Mouse (Mus musculus) limb, embryonic 14.5 days (tissue): Measurements from ENCODE around the gene Sbp. TPM values are rescaled to one million over a fixed set of nuclear protein-coding genes. Genes with fewer than 3 reads are reported as not detected.
A peak's percentile ranks its signal among the peaks of the same experiment; 100 is the strongest.

Experiments used
- ATAC-seq: fragments of 200-750 bp; cut with Nextera tagmentation; 2 replicates; pipeline ENCODE4 v1.8.0; 2017; ENCODE audit warnings: low read depth, moderate number of reproducible peaks, moderate TSS enrichment; ENCODE audit not compliant: low FRiP score
- DNase-seq: peaks from one replicate; pipeline ENCODE4 v3.0.0-alpha.2; 2015; ENCODE audit warnings: low spot score
- H3K27ac ChIP-seq: fragments of 300-500 bp; sonication (generic); replicated peaks from 2 replicates; pipeline ENCODE4 v1.5.1; 2014; ENCODE audit warnings: low read depth, mild to moderate bottlenecking, low read length, moderate library complexity, mixed read lengths
- H3K27me3 ChIP-seq: fragments of 300-500 bp; sonication (generic); 2 replicates; pipeline ENCODE4 v1.6.1; 2014; ENCODE audit warnings: low read length, mixed read lengths; ENCODE audit not compliant: control insufficient read depth, insufficient read depth
- H3K36me3 ChIP-seq: fragments of 300-500 bp; sonication (generic); 2 replicates; pipeline ENCODE4 v1.6.1; 2014; ENCODE audit warnings: mild to moderate bottlenecking, low read length, moderate library complexity, mixed read lengths; ENCODE audit not compliant: control insufficient read depth, insufficient read depth
- H3K4me1 ChIP-seq: fragments of 300-500 bp; sonication (generic); 2 replicates; pipeline ENCODE4 v1.6.1; 2014; ENCODE audit warnings: antibody characterized with exemption, low read length, mixed read lengths; ENCODE audit not compliant: control insufficient read depth, insufficient read depth
- H3K4me2 ChIP-seq: fragments of 300-500 bp; sonication (generic); replicated peaks from 2 replicates; pipeline ENCODE4 v1.6.1; 2014; ENCODE audit warnings: low read depth, mild to moderate bottlenecking, low read length, moderate library complexity; ENCODE audit not compliant: severe bottlenecking
- H3K4me3 ChIP-seq: fragments of 300-500 bp; sonication (generic); replicated peaks from 2 replicates; pipeline ENCODE4 v1.5.1; 2014; ENCODE audit warnings: low read length
- H3K9ac ChIP-seq: fragments of 300-500 bp; sonication (generic); 2 replicates; pipeline ENCODE4 v1.6.1; 2014; ENCODE audit warnings: mild to moderate bottlenecking, low read depth, low read length, moderate library complexity; ENCODE audit not compliant: severe bottlenecking
- H3K9me3 ChIP-seq: fragments of 300-500 bp; sonication (generic); 2 replicates; pipeline ENCODE4 v1.6.1; 2016; ENCODE audit warnings: low read length; ENCODE audit not compliant: control insufficient read depth
- POLR2A ChIP-seq: fragments of 200-500 bp; IDR thresholded peaks from 2 replicates; pipeline ENCODE4 v1.8.0; 2012; ENCODE audit warnings: inconsistent platforms, mild to moderate bottlenecking, moderate library complexity, borderline replicate concordance; ENCODE audit not compliant: insufficient read depth, insufficient read length; ENCODE audit errors: extremely low read depth
- WGBS: fragments of 180-500 bp; shearing (Covaris S2); extraction: QIAGEN DNeasy Blood & Tissue Kit; methylation state at CpG from one replicate; pipeline ENCODE4 v1.1.7; 2014; 5-methylcytosine and 5-hydroxymethylcytosine counted together
- polyA plus RNA-seq, 2 experiments: library from polyadenylated mRNA; depleted of rRNA in 1 of 2; stranded (reverse) in 1 of 2; unstranded in 1 of 2; fragments of >200 nt; fragmentation: Nextera tagmentation in 1 of 2; extraction: Ambion mirVana in 1 of 2; gene quantifications; 2 replicates each; pipeline versions ENCODE4 v1.2.1 to v1.2.3; 2012 to 2014

Gene Sbp
- polyA plus RNA-seq, 2 experiments, result not detected

- no peak for TF ChIP-seq POLR2A
- H3K27me3 ChIP-seq, result no peaks in the 10 kb centered on the region
- H3K36me3 ChIP-seq, result no peaks in the 10 kb centered on the region
- DNase-seq (no peak), ATAC-seq (peak; percentile 35; the same call in 1 of the 2 replicates)
- WGBS, result 65% methylated on average over 9 of the region's 9 CpGs
- H3K9ac ChIP-seq, result no peak overlapping the region
- peak overlapping the region; percentile 27; the same call in 1 of the 2 replicates for H3K4me3 ChIP-seq
- peaks cover 4% of the 10 kb centered on the region; the same call in 1 of the 2 replicates for H3K4me1 ChIP-seq
- no peak overlapping the region for H3K27ac ChIP-seq
- H3K4me2 ChIP-seq, result peak overlapping the region; percentile 52
- no peaks in the 10 kb centered on the region for H3K9me3 ChIP-seq
Observed at GRCm38 (mm10) chr17:23992789-23993553, 51.5 kb downstream of the Sbp start.

- peak overlapping the region; percentile 27 for H3K4me3 ChIP-seq
- H3K36me3 ChIP-seq, result no peaks in the 10 kb centered on the region
- WGBS, result 13% methylated on average over 31 of the region's 31 CpGs
- peak; percentile 83 for ATAC-seq
- no peaks in the 10 kb centered on the region for H3K27me3 ChIP-seq
- H3K9ac ChIP-seq, result peak overlapping the region; percentile 49; the same call in 1 of the 2 replicates
- H3K4me2 ChIP-seq, result peak overlapping the region; percentile 52
- peak; percentile 91 for DNase-seq
- no peaks in the 10 kb centered on the region for H3K9me3 ChIP-seq
- TF ChIP-seq POLR2A, result no peak
- peaks cover 4% of the 10 kb centered on the region; the same call in 1 of the 2 replicates for H3K4me1 ChIP-seq
- no peak overlapping the region for H3K27ac ChIP-seq
Observed at GRCm38 (mm10) chr17:23993559-23994428, 52.3 kb downstream of the Sbp start.

DNA sequence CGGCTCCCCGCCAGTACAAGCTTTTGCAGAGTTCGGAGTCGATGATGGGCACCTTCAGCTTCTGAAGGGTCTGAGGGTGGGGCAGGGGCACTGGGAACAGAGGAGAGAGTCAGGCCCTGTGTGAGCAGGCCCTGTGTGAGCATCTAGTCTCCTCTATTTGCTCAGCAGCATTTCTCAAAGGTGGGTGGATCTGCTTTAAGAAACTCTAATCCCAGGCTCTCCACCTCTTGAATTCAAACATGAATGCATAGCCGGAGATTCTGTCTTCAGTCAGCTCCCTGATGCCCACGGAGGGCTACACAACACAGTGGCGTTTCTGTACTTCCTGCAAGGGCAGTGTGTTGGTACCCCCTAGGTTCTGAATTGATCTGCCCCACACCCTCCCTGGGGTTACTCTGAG lies 53.2 kb downstream of the Sbp start:
- Histone ChIP-seq H3K4me2 (no peak overlapping the region), H3K9me3 (no peaks in the 10 kb centered on the region), H3K36me3 (no peaks in the 10 kb centered on the region), H3K4me3 (no peak overlapping the region), H3K9ac (no peak overlapping the region), H3K4me1 (peaks cover 4% of the 10 kb centered on the region; the same call in 1 of the 2 replicates), H3K27ac (no peak overlapping the region), H3K27me3 (no peaks in the 10 kb centered on the region)
- 76% methylated on average over 7 of the region's 7 CpGs for WGBS
- no peak for DNase-seq
- ATAC-seq, result no peak
- TF ChIP-seq POLR2A, result no peak

Other genes starting within 250 kb of the Sbp start
- gene 1520401A03Rik, start 218.9 kb upstream of the Sbp start, polyA plus RNA-seq (2012; rRNA removed), result 4.4 and 4.6 TPM in 2 replicates
- 1.6 and 2.1 TPM in 2 replicates for gene 1520401A03Rik, start 218.9 kb upstream of the Sbp start, polyA plus RNA-seq (2014; fragmentation: Nextera tagmentation; extraction: Ambion mirVana)
- 81.7 and 105 TPM in 2 replicates for gene Pkmyt1, start 215.3 kb upstream of the Sbp start, polyA plus RNA-seq (2012; rRNA removed)
- gene Pkmyt1, start 215.3 kb upstream of the Sbp start, polyA plus RNA-seq (2014; fragmentation: Nextera tagmentation; extraction: Ambion mirVana), result 46.4 and 47.5 TPM in 2 replicates
- gene Paqr4, start 200.8 kb upstream of the Sbp start, polyA plus RNA-seq (2012; rRNA removed), result 9.7 and 13.4 TPM in 2 replicates
- 15.7 and 17.3 TPM in 2 replicates for gene Paqr4, start 200.8 kb upstream of the Sbp start, polyA plus RNA-seq (2014; fragmentation: Nextera tagmentation; extraction: Ambion mirVana)
- 40.1 and 50.6 TPM in 2 replicates for gene Kremen2, start 195.8 kb upstream of the Sbp start, polyA plus RNA-seq (2012; rRNA removed)
- 42.4 and 42.6 TPM in 2 replicates for gene Kremen2, start 195.8 kb upstream of the Sbp start, polyA plus RNA-seq (2014; fragmentation: Nextera tagmentation; extraction: Ambion mirVana)
- 47.1 and 58.5 TPM in 2 replicates for gene Flywch1, start 170.1 kb upstream of the Sbp start, polyA plus RNA-seq (2012; rRNA removed)
- 66.2 and 74.8 TPM in 2 replicates for gene Flywch1, start 170.1 kb upstream of the Sbp start, polyA plus RNA-seq (2014; fragmentation: Nextera tagmentation; extraction: Ambion mirVana)
- 46.3 and 50.8 TPM in 2 replicates for gene Flywch2, start 155.6 kb upstream of the Sbp start, polyA plus RNA-seq (2012; rRNA removed)
- gene Flywch2, start 155.6 kb upstream of the Sbp start, polyA plus RNA-seq (2014; fragmentation: Nextera tagmentation; extraction: Ambion mirVana), result 41.2 and 47.5 TPM in 2 replicates
- gene Srrm2, start 151.1 kb upstream of the Sbp start, polyA plus RNA-seq (2012; rRNA removed), result 654 and 850 TPM in 2 replicates
- gene Srrm2, start 151.1 kb upstream of the Sbp start, polyA plus RNA-seq (2014; fragmentation: Nextera tagmentation; extraction: Ambion mirVana), result 406 and 466 TPM in 2 replicates
- 739 and 935 TPM in 2 replicates for gene Elob, start 112.5 kb upstream of the Sbp start, polyA plus RNA-seq (2012; rRNA removed)
- 1,204 and 1,221 TPM in 2 replicates for gene Elob, start 112.5 kb upstream of the Sbp start, polyA plus RNA-seq (2014; fragmentation: Nextera tagmentation; extraction: Ambion mirVana)
- 0.12 and 0.14 TPM in 2 replicates for gene Prss33, start 105.6 kb upstream of the Sbp start, polyA plus RNA-seq (2012; rRNA removed)
- not detected in 2 replicates for gene Prss33, start 105.6 kb upstream of the Sbp start, polyA plus RNA-seq (2014; fragmentation: Nextera tagmentation; extraction: Ambion mirVana)
- gene Prss32, start 97.8 kb upstream of the Sbp start, polyA plus RNA-seq (2012; rRNA removed), result 0.06 TPM in 1 of 2 replicates, not detected in the other
- gene Prss32, start 97.8 kb upstream of the Sbp start, polyA plus RNA-seq (2014; fragmentation: Nextera tagmentation; extraction: Ambion mirVana), result not detected in 2 replicates
- gene Prss41, start 97.5 kb upstream of the Sbp start, polyA plus RNA-seq (2012; rRNA removed), result 1.6 and 2.1 TPM in 2 replicates
- 0.28 and 0.78 TPM in 2 replicates for gene Prss41, start 97.5 kb upstream of the Sbp start, polyA plus RNA-seq (2014; fragmentation: Nextera tagmentation; extraction: Ambion mirVana)
- not detected in 2 replicates for gene Prss21, start 73.6 kb upstream of the Sbp start, polyA plus RNA-seq (2012; rRNA removed)
- gene Prss21, start 73.6 kb upstream of the Sbp start, polyA plus RNA-seq (2014; fragmentation: Nextera tagmentation; extraction: Ambion mirVana), result not detected in 2 replicates
- gene Dcpp1, start 60.8 kb upstream of the Sbp start, polyA plus RNA-seq (2012; rRNA removed), result not detected in 2 replicates
- not detected in 2 replicates for gene Dcpp1, start 60.8 kb upstream of the Sbp start, polyA plus RNA-seq (2014; fragmentation: Nextera tagmentation; extraction: Ambion mirVana)
- gene Dcpp2, start 60.8 kb upstream of the Sbp start, polyA plus RNA-seq (2012; rRNA removed), result not detected in 2 replicates
- not detected in 2 replicates for gene Dcpp2, start 60.8 kb upstream of the Sbp start, polyA plus RNA-seq (2014; fragmentation: Nextera tagmentation; extraction: Ambion mirVana)
- not detected in 2 replicates for gene Dcpp3, start 24.2 kb upstream of the Sbp start, polyA plus RNA-seq (2012; rRNA removed)
- gene Dcpp3, start 24.2 kb upstream of the Sbp start, polyA plus RNA-seq (2014; fragmentation: Nextera tagmentation; extraction: Ambion mirVana), result not detected in 2 replicates
- 0.24 TPM in 1 of 2 replicates, not detected in the other for gene Sbpl, start 13.6 kb downstream of the Sbp start, polyA plus RNA-seq (2012; rRNA removed)
- not detected in 2 replicates for gene Sbpl, start 13.6 kb downstream of the Sbp start, polyA plus RNA-seq (2014; fragmentation: Nextera tagmentation; extraction: Ambion mirVana)
- 0.06 TPM in 1 of 2 replicates, not detected in the other for gene Prss30, start 38.9 kb downstream of the Sbp start, polyA plus RNA-seq (2012; rRNA removed)
- not detected in 2 replicates for gene Prss30, start 38.9 kb downstream of the Sbp start, polyA plus RNA-seq (2014; fragmentation: Nextera tagmentation; extraction: Ambion mirVana)
- 0.54 and 0.72 TPM in 2 replicates for gene Prss22, start 56.4 kb downstream of the Sbp start, polyA plus RNA-seq (2012; rRNA removed)
- gene Prss22, start 56.4 kb downstream of the Sbp start, polyA plus RNA-seq (2014; fragmentation: Nextera tagmentation; extraction: Ambion mirVana), result 0.44 and 0.51 TPM in 2 replicates
- 0.82 and 1.4 TPM in 2 replicates for gene Prss27, start 96.5 kb downstream of the Sbp start, polyA plus RNA-seq (2012; rRNA removed)
- gene Prss27, start 96.5 kb downstream of the Sbp start, polyA plus RNA-seq (2014; fragmentation: Nextera tagmentation; extraction: Ambion mirVana), result 1.5 TPM in 2 replicates
- gene Kctd5, start 131.8 kb downstream of the Sbp start, polyA plus RNA-seq (2012; rRNA removed), result 60.2 and 72.4 TPM in 2 replicates
- 57.8 and 63.5 TPM in 2 replicates for gene Kctd5, start 131.8 kb downstream of the Sbp start, polyA plus RNA-seq (2014; fragmentation: Nextera tagmentation; extraction: Ambion mirVana)
- 18.7 and 21.6 TPM in 2 replicates for gene Pdpk1, start 209.3 kb downstream of the Sbp start, polyA plus RNA-seq (2012; rRNA removed)
- 36.7 and 39.9 TPM in 2 replicates for gene Pdpk1, start 209.3 kb downstream of the Sbp start, polyA plus RNA-seq (2014; fragmentation: Nextera tagmentation; extraction: Ambion mirVana)
- gene Amdhd2, start 222.1 kb downstream of the Sbp start, polyA plus RNA-seq (2012; rRNA removed), result 31.2 and 39.6 TPM in 2 replicates
- gene Amdhd2, start 222.1 kb downstream of the Sbp start, polyA plus RNA-seq (2014; fragmentation: Nextera tagmentation; extraction: Ambion mirVana), result 27.4 and 32.6 TPM in 2 replicates
- gene Atp6v0c, start 228.0 kb downstream of the Sbp start, polyA plus RNA-seq (2012; rRNA removed), result 487 and 720 TPM in 2 replicates
- 511 and 522 TPM in 2 replicates for gene Atp6v0c, start 228.0 kb downstream of the Sbp start, polyA plus RNA-seq (2014; fragmentation: Nextera tagmentation; extraction: Ambion mirVana)